Mouse (Mus musculus): ENCODE results near the gene Olfr1270. TPM values are rescaled to one million over a fixed set of nuclear protein-coding genes. Genes with fewer than 3 reads are reported as not detected.
"Not testable (repeated sequence)": the region's sequence is repeated elsewhere in the genome, so short reads cannot be mapped to it uniquely, and the experiment has no call there.

Gene Olfr1270
- not detected for total RNA-seq (2021)
- long read RNA-seq, experiment 1, result 0 reads
- long read RNA-seq, experiment 2, result 0 reads

DNA sequence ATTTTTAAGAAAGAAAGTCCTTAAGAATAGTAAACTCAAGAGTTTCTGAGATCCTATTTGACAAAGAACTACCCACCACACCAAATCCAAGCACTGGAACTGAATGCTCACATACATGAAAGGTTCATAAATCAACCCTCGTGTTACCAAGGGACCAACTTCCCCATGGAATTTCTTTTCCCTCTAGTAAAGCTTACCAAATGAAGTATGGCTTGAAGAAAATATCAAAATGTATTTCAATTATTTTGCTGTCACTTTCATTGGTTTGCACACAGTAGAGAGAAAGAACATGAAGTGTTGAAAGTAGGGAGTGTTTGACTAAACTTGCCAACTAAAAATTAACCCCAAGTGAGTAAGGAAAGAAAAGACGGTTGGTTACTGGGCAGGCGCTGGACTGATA is at the start of gene Olfr1270:
Olfr1270 (minus strand) TSS at position 101 of the 400 bp plus-strand sequence.
- DNase-seq (ENCODE audit: low spot score in 2 of 2), result no peak

- DNase-seq (ENCODE audit: low spot score in 2 of 2), result not testable (repeated sequence)
Measured at GRCm38 (mm10) chr2:90199606-90200005, 46.7 kb upstream of the Olfr1270 start.

- not testable (repeated sequence) for DNase-seq (ENCODE audit: low spot score in 2 of 2)
Measured at GRCm38 (mm10) chr2:90195285-90195684, 42.4 kb upstream of the Olfr1270 start.

- not testable (repeated sequence) for DNase-seq (ENCODE audit: low spot score in 2 of 2)
Measured at GRCm38 (mm10) chr2:90194750-90195149, 41.9 kb upstream of the Olfr1270 start.

GRCm38 (mm10) chr2:90187082-90187481 is 34.2 kb upstream of the Olfr1270 start:
- not testable (repeated sequence) for DNase-seq (ENCODE audit: low spot score in 2 of 2)

- not testable (repeated sequence) for DNase-seq (ENCODE audit: low spot score in 2 of 2)
Measured at GRCm38 (mm10) chr2:90186082-90186481, 33.2 kb upstream of the Olfr1270 start.

GRCm38 (mm10) chr2:90153916-90154315 is 1.0 kb upstream of the Olfr1270 start:
- no peak for DNase-seq (ENCODE audit: low spot score in 2 of 2)

DNA sequence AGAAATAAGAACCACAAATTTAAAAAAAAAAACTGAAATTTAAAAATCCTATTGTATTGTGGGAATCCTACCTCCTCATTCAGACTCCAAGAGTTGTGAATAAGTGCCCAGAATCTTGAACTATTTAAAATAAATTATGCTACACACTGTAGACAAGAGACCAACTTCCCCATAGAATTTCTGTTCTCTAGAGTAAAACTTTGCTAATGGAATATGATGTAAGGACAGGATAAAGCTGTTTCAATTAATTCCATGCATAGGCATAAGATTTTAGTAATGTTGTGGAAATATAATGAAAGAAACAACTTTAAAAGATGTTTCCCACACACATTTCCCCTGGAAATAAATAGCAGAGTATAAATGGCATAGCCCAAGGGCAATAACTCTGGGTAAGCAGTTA is 10.7 kb downstream of the Olfr1270 start, which contains the start of gene Olfr32:
Olfr32 (minus strand) TSS at position 101 of the 400 bp plus-strand sequence.
- DNase-seq (ENCODE audit: low spot score in 2 of 2), result no peak

- DNase-seq (ENCODE audit: low spot score in 2 of 2), result no peak
Measured at GRCm38 (mm10) chr2:90121312-90121711, 31.6 kb downstream of the Olfr1270 start, which contains the start of gene Olfr1269. Gene Olfr1269 (minus strand): TSS chr2:90121412.

Other genes starting within 250 kb of the Olfr1270 start
- gene Olfr1258, start 225.8 kb downstream of the Olfr1270 start, total RNA-seq (2021), result not detected
- gene Olfr1259, start 204.4 kb downstream of the Olfr1270 start, total RNA-seq (2021), result not detected
- not detected for gene Olfr1260, start 178.8 kb downstream of the Olfr1270 start, total RNA-seq (2021)
- not detected for gene Olfr1261, start 161.9 kb downstream of the Olfr1270 start, total RNA-seq (2021)
- not detected for gene Olfr1262, start 152.9 kb downstream of the Olfr1270 start, total RNA-seq (2021)
- not detected for gene Olfr1263, start 141.0 kb downstream of the Olfr1270 start, total RNA-seq (2021)
- not detected for gene Olfr1264, start 127.5 kb downstream of the Olfr1270 start, total RNA-seq (2021)
- gene Olfr1265, start 117.8 kb downstream of the Olfr1270 start, total RNA-seq (2021), result not detected
- gene Olfr140, start 89.5 kb downstream of the Olfr1270 start, total RNA-seq (2021), result not detected
- gene Olfr1269, start 31.7 kb downstream of the Olfr1270 start, total RNA-seq (2021), result not detected
- not detected for gene Olfr32, start 10.8 kb downstream of the Olfr1270 start, total RNA-seq (2021)
- not detected for gene Olfr1506, start 71.4 kb upstream of the Olfr1270 start, total RNA-seq (2021)
- not detected for gene Olfr142, start 104.5 kb upstream of the Olfr1270 start, total RNA-seq (2021)
- not detected for gene Olfr1271, start 117.9 kb upstream of the Olfr1270 start, total RNA-seq (2021)
- not detected for gene Olfr1272, start 139.8 kb upstream of the Olfr1270 start, total RNA-seq (2021)
- gene Gm13769, start 169.1 kb upstream of the Olfr1270 start, total RNA-seq (2021), result not detected
- not detected for gene Olfr1274-ps, start 245.6 kb upstream of the Olfr1270 start, total RNA-seq (2021)